Mouse (Mus musculus): Measurements from ENCODE around the gene Cant1.

Cant1 gene

DNA sequence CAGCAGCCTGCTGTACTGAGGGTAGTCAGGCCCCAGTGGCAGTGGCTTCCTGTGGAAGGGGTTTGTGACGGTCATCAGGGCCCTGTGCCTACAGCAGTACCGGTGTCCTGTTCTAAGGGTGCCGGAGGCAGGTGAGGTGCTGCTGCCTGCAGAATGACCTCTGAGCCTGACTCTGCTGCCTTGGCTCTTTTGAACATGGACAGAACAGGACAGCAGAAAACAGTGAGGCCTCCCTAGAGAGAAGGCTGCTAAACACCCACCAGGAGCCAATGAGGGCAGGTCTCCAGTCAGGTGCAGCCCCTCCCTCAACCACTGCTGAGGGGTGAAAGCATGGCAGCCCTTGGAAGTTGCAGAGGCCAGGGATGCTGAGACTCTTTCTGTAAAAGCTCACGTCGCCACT, 12.4 kb downstream of the Cant1 start:
- DNase-seq: peak in 1 of 2 experiments; percentile 18

DNA sequence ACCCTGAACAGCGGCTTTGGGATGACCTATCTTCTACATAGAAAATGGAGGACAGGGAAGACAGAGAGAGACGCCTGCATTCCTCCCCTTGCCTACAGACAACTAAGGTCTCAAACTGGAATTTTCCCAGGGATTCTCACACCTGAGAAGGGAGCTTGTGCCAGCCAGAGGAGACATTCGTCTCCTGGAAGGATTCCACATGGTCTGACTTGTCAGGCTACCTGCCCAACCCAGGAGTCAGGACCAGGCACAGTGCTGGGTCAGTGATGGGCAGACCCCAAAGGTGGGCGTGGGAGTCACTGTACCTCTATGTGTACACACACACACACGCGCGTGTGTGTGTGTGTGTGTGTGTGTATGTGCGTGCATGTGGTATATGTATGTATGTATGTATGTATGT, 13.6 kb downstream of the Cant1 start:
- peak in 1 of 2 experiments; percentile 17 for DNase-seq

DNA sequence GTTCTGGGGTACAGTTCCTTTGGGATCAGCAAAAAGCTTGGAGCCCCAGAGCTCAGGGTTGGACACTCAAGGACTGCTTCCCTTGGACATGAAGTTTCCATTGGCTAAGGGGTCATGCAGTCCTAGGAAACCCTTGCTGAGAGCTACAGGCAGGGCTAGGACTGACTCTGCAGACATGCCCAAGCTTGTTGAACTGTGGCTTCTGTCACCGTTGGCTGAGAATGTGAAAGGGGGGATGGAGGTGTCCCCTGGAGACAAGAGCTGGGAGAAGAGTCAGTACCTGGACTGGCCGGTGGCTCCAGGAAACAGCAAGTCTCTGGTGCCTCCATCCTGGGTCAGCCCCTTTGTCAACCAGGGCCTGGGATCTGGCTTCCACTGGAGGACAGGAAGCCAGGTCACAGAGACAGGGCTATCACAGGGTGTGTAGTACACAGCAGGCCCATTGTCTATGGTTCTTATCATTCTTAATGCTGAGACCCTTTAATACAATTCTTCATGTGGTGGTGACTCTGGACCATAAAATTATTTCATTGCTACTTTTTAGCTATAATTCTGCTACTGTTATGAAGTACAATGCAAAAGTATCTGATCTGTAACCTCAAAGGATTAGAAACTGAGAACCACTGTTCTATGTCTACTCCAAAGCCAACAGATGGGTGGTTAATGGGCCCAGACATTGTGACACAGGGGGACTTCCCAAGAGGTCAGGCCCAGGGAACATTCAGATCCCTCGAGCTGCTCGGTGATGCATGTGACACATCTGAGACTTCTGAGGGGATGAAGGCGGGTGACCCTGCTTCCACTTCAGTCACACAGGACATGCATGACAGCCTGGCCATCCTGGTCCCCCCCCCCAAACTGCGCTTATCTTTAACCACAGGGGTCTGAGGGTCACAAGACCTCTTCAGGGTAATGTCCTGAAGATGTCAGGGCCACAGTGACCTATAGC, 14.7 kb downstream of the Cant1 start:
- DNase-seq: peak in 1 of 2 experiments; percentile 24

DNA sequence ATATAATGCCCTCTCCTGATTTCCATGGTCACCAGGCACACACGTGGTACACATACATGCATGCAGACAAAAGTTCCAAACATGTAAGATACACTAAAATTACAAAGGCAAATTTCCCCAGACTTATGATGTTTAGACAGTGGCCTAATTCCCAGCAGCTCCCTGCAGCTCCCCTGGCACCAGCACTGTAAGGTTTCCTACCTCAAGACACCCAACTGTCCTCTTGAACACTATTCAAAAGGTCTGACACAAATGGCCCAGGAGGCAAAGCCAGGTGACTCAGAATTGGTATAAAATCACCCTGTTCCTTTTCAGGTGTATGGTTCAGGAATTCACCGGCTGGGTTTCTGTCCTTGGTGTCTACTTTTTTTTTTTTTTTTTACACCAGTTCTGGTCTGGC, 15.7 kb downstream of the Cant1 start:
- DNase-seq: no peak

DNA sequence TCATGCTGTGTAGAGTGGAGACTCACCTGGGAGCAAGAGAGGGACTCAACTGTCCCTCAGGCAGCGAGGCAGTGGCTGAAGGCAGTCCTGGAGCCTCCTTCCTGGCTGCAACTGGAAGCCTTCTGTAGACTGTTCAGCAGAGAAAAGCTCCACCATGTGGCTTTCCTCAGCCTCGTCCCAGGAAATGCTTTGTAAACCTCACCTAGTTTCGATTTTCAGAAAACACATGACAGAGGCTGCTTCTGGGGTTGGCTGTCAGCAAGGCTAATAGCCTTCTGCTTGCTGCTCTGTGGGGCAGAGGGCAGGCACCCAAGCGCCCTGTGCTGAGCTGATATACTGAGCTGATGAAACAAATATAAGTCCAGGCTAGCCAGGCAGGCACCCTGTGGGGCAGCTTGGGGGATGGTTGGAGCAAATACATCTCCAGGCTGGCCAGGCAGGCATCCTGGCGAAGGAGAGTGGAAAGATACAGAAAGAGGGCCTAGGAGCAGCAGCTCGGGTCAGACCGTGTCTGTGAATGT, 17.1 kb downstream of the Cant1 start, which contains the start of gene Lgals3bp:
Gene Lgals3bp (minus strand): TSS at position 333 of the 521 bp plus-strand sequence.
- peak; percentile 64 to 76 for DNase-seq

DNA sequence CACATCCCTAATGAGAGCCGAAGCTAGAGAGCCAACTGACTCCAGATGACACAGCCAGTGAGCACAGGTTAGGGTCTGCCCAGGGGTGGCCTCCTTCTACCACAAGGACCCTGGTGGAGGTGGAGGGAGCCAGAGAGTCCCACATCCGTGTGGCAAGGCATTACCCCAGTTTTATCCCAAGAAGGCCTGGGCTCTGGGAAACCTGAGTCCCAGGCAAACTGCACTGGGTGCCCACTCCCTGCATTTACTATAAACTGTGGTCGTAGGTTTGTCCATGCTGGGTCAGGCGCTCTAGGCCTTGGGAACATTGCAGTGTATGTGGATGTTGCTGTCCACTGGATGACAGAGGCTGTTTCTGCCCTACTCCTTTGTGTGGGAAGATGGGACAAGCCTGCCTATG, 17.7 kb downstream of the Cant1 start:
- peak in 1 of 2 experiments; percentile 20 for DNase-seq

DNA sequence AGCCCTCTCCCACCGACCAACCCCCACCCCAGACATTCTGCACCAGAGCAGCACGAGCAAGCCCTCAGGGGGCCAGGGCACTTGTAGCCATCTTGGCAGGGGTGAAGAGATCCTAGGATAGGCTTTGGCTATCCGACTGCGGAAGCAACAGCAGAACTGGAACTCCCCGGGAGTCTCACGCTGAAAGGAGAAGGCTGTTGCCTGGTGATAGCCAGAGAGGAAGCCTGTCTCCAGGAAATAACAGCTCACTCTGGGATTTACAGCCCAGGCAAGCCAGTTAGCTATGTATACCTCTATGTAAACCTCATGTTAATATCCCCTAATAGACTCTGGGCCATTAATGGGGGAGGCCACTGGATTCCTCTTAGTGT, 18.3 kb downstream of the Cant1 start:
- peak; percentile 51 to 57 for DNase-seq

DNA sequence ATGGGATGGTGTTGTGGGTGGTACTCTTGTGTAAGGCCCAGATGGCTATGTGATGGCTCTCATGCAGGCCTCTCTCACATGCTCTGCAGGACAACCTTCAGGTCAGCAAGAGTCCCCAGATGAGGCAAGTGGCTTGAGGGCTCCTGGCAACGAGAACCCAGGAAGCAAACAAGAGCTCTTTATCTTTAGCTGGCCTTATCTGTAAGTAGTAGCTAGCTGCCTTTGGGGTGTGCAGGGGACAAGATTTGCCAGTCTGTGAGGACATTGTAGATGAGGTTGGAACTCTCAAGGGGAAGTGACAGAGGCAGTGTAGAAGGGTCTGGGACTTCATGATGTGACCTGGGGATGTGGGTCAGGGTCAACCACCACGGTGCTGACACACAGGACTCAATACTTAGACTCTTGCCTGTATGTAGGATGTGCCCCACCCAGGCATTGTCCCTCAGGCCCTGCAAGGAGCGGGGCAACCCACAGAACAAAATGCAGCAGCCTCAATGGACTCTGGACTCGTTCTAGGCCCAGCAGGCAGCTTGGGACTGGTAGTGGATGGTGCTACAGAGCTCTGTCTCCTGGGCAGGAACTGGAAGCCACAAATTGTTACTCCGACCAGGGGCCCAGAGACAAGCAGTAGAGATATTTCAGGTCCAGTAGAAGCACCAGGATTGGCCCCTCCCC, 18.9 kb downstream of the Cant1 start:
- peak in 1 of 2 experiments; percentile 54 for DNase-seq

DNA sequence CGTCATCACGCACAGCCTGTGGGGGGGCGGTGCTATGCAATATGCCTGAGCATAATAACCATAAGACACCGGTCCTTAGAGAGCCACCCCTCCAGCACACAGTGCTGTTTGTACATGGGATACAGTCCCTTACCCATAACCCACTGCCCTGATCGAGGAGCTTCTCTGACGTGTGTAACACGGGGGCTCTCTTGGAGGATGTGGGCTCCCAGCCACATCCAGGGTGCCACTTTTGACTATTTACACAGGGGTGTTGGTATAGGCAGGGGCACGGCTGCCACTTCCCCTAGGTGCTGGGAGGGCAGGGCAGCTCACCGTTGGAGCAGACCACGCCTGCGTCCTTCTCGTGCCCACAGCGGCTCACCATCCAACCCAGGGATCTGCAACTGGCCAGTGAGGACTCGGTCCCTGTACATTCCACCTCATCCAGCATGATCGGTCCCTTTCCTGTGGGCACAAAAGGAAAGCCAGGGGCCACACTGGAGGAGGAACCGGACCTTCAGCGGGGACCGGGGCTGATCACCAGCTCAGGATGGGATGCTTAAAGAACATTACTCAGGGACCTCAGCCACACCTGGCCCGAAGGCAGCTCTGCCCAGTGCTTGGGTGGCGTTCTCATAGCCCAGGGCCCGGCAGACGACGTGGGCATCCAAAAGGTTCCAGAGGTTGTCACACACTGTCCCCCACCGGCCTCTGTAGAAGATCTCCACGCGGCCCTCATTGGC, 20.9 kb downstream of the Cant1 start:
- peak in 1 of 2 experiments; percentile 22 for DNase-seq

DNA sequence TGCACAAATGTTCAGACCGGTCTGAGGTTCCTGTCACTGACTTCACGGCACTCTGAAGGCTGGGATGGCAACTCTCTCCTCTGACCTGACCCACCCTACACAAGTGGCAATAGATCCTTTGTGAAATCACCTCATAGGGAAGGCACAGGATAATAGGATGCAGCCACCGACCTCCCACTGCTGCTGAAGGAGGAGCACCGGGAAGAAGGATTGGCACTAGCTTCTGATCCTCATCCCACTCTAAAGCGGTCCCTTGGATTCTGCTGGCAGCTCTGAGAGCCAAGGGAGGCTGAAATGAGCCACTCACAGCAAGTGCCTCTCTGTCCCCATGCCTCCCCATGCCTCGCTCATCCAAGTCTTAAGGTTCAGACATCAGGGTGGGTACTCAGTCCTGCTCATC, 24.3 kb downstream of the Cant1 start:
- DNase-seq: no peak

DNA sequence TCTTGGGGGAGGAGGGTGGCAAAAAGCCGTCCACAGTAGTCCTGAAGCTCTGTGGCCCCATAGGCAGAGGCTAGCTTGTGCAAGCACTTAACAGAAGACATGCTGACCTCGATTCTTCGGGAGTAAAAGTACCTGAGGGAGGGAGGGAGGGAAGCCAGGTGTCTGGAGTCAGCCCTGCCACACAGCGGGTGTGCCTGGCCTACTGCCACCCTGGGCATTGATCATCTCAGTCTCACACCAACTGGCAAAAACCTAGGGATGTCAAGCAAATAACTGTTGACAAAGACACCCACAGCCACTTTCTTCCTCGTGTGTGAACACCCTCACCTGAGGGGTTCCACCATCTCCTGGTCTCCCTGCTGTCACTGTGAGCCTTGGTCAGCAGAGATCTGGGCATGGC, 24.9 kb downstream of the Cant1 start:
- no peak for DNase-seq

DNA sequence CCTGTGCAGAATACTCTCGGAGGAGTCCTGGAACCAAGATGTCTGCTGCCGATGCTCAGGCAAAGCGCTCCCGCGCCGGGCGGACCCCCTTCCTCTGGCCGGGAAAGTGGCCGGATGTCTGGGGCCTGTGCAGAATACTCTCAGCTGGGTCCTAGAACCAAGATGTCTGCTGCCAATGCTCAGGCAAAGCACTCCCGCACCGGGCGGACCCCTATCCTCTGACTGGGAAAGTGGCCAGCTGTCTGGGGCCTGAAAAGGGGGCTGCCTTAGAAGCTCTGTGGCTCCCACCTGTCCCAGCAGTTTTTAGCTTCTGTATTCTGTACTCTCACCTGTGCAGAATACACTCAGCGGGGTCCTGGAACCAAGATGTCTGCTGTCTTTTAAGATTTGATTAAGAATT, 31.1 kb downstream of the Cant1 start:
- peak in 1 of 2 experiments; percentile 18 for DNase-seq

DNA sequence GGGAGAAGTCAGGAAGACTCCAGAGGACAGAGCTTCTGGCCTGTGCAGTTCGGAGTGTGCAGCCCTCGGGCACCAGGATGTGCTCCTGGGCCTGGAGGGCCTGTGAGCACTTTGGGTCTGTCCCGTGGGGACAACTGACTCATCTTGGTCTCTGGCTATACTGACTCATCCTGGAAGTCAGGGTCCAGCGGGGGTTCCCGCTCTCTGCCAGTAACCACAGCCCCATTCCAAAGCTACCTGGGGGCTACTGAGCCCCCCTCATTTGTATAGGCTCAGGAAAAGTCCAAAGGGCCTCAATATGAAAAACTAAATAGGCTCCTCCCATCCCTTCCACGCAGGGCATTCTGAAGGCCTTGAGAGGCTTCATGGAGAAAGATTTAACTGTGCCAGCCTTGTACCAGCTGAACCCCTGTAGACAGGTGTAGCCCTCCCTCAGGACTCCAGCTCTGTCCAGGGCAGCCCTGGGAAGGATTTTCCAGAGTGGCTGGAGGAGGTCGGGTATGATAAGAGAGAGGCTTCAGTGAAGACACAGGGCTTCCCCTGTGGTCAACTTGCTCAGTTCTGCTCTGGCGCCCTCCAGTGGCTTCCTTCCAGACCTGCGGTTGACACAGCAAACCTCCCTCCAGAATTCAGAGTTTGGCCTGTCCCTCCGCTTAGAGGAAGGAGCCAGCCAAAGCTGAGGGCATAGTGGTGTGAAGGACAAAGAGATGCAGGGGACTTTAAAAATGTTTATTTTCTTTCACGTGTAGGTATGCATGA, 39.5 kb downstream of the Cant1 start:
- DNase-seq: peak; percentile 85 to 92

DNA sequence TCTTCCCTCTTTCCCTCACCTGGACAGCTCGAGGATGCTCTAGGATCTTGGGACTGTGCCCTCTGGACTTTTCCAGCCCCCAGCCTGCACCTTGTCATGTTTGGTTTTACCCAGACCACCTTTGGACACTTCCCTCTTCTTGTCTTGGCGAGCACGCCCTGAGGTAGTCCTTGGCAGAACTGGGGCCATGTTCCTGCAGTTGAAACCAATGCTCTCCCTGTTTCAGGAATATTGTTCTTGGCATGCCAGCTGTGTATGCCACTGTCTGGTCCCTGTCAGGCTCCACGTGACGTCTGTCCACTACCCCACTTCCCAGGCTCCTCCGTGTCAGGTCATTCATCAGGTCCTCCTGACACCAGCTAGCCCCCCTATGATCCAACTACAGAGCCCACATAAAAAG, 40.2 kb downstream of the Cant1 start:
- DNase-seq: no peak

DNA sequence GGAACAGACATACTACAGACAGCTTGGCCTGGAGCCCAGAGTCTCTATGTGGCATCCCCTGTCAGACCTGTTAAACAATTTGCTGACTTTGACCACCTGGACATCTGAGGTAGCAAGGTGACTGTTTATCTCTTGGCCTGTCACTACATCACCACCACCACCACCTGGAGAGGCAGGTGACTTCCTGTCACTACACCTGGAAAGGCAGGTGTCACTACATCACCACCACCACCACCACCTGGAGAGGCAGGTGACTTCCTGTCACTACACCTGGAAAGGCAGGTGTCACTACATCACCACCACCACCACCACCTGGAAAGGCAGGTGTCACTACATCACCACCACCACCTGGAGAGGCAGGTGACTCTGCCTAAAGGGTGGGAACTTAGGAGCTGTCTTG, 42.6 kb downstream of the Cant1 start:
- DNase-seq: peak in 1 of 2 experiments; percentile 5

DNA sequence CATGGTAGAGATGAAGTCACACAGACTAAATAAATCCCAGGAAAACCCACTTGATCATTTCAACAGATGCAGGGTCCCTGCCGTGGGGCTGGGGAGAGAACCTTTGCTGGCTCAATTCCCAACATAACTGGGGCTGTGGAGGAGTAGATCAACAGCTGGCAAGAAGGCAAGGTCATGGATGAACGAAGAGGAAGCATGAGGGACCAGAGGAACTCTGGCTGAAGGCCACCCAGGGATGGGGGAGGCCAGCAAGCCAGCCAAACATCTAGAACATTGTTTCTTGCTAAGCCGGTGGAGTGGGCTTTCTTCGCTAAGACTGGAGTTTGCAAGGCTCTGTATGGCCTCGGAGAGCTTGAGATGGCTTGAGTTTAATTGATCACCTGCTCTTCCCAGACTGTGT, 43.0 kb downstream of the Cant1 start:
- peak in 1 of 2 experiments; percentile 21 for DNase-seq

DNA sequence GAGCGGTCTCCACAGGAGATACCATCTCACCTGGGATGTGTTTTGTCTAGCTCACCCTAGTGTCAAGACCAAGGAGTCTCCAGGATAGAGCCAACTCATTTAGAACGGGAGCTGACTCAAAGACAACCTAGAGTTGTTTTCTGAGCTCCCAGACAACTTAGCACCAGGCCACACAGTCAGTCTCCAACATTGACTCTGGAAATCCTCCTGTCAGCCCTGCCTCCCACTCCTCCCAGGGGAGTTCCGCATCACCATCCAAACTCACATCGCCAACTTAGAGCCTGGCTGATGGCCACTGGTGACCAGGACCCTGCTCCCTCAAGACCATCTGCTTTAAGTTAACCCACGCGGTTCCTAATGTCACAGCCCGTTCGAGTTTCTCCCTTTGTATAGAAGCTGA, 43.4 kb downstream of the Cant1 start:
- peak in 1 of 2 experiments; percentile 6 for DNase-seq

DNA sequence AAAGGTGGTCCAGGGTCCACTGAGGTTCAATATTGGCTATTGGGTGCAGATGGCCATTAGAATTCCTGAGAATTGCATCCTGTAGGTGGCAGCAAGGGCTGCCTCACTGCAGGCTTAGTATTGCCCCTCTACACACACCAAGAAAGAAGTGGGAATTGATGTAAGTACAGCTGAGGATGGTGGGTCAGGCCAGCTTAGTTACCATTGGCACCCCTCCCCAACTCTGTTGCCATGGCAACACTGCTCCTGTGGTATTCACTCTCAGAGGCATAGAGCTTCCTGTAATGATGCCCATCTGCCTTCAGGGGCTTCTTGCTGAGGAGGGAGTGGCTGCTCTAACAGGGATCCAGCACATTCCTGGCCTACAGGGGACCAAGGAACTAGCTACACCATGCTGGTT, 43.9 kb downstream of the Cant1 start:
- DNase-seq: no peak

DNA sequence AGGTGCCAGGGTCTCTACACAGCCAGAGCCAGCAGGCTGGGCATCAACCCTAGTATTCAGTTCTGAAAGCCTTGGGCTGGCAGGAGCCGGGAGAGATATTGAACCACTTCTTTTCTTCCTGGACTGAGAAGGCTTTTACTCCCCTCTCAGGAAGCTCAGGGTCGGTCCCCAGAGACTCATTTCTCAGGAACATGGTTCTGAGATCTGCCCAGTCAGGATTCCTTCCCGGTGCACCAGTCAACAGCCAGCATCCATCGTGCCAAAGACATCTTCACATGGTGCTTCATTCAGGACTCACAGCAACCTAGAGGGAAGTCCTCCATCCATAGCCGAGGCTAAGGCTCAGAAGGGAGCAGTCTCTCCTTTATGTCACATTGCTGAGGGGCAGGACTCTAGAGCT, 44.4 kb downstream of the Cant1 start:
- no peak for DNase-seq

DNA sequence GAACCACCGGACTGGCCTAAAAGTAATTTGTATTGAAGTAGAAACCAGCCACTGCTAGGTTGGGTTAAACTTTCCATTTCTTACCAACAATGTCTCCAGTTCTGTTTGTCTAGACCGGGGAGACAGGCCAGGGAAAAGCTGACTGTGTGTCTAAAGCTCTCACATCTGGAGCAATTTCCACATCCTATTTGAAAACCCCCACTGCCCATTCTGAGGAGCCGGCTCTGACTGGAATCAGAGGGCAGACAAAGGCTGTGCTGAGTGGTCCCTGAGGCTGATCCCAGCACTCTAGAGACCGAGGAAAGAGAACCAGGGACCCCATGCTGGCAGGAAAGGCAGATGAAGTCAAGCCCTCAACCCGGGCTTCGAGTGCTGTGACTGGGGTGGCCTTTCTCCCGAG, 46.2 kb downstream of the Cant1 start:
- DNase-seq: peak in 1 of 2 experiments; percentile 35

DNA sequence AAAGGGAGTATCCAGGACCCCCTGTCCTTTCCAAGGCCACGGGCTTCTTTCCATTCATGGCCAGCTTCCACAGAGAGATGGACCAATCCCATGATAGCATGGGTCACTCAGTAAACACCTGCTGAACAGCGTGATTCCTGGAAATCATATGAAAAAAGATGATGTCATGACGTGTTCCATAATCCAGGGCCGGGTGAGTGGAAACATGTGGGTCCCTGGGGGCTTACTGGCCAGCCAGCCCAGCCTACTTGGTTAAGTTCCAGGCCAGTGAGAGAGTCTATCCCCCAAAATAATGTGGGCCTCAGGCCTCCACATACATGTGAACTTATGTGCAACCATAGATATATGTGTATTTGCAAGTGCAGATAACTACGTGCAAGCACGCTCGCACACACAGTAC, 47.0 kb downstream of the Cant1 start:
- no peak for DNase-seq

DNA sequence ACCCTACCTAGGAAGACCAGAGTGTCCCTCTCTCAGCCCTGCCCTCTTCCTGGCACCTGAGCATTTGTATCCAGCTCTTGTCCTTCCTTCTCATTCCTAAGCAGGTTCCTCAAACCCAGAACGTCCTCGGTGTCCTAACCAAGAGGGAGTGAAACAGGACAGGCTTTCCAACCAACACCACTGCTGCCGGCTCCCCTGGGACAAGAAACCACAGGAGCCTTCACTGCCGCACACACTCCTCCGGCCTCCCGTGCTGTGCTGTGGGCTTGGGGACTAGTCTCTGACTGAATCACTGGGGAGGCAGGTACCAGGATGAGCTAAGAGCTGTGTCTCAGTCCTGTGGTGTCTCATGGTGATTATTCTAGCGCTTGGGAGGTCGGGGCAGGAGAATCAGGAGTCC, 49.2 kb downstream of the Cant1 start:
- no peak for DNase-seq

All from lung, postnatal 4 days (tissue).